Mouse (Mus musculus): ENCODE data around the gene Atp5g3. TPM values are rescaled to one million over a fixed set of nuclear protein-coding genes. Genes with fewer than 3 reads are reported as not detected.
A peak's percentile ranks its signal among the peaks of the same experiment; 100 is the strongest.
"Not testable (repeated sequence)": the region's sequence is repeated elsewhere in the genome, so short reads cannot be mapped to it uniquely, and the experiment has no call there.

The Atp5g3 gene
- total RNA-seq (2021), result 1,000 to 10,000 TPM; 1,056 to 1,184 TPM
- long read RNA-seq, experiment 1, transcript Atp5g3-202 (5 exons, 723 nt), result minor isoform, 96 of 449 reads
- long read RNA-seq, experiment 1, transcript Atp5g3-201 (5 exons, 714 nt), result major isoform, 288 of 449 reads
- long read RNA-seq, experiment 1, partial matches to known transcripts, result 59 of 449 reads
- long read RNA-seq, experiment 1, other reads (novel, unspliced or antisense), result 4 of 449 reads
- long read RNA-seq, experiment 2, transcript Atp5g3-201 (5 exons, 714 nt), result major isoform, 202 of 313 reads
- long read RNA-seq, experiment 2, transcript Atp5g3-202 (5 exons, 723 nt), result minor isoform, 62 of 313 reads
- long read RNA-seq, experiment 2, partial matches to known transcripts, result 40 of 313 reads
- long read RNA-seq, experiment 2, other reads (novel, unspliced or antisense), result 8 of 313 reads

DNA sequence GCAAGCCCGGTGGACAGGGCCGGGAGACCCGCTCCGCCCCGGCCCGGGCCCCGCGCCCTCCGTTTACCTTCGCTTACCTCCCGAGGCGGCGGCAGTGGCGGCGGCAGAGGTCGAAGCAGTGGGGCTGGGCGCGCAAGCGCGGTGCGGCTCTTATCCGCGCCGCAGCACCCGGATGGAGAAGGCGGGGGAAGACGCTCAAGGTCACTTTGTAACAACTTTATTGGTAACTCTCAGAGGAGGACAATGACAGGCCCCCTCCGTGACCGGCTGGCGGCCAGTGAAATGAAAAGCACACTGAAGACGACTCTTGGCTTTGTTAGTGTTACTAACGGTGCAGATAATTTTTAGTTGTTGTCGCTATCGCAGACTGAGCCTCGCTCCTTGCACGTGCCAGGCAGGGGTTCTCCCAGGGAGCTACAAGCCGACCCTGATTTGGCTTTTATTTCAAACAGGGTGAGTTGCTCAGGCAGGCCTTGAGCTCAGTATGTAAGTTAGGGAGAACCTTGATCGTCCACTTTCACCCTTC is at the start of gene Atp5g3:
Atp5g3 (minus strand) TSS at position 152 of the 526 bp plus-strand sequence.
- DNase-seq (ENCODE audit: low spot score), result peak; percentile 93

DNA sequence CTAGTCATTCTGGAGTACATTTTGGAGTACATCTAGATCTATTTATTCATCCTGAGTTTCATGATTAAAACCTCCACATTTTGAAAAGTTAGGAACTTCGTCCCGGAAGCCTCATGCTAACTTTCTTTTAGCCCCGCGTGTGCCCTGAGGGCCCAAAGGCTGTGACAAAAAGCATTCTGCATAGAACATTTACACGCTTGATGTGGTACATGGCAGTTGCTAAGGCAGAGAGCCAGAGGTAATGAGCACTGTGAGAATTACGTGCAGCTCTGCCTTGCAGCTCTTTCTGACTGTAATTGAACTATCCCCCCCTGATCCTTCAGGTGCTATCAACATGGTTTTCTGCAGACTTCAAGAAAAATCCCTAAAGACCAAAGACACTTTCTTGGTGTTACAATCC is 47.2 kb upstream of the Atp5g3 start:
- no peak for DNase-seq (ENCODE audit: low spot score)

DNA sequence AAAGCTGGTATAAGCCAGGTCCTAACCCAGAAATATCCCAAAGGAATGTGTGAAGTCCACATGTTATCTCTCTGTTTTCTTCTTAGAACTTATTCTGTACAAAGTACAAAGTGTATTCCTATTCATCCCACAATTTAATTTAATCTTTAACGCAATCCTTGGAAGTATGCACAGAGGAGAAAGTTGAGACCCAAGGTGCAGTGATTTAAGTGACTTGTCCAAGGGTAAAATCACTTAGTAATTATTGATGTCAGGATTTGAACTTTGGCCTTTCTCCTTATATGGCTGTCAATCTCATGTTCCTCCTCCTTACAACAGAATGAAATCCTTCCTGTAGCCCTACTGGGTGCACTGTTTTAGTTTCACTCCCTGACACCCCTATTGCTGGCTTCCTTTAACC is 42.5 kb upstream of the Atp5g3 start:
- DNase-seq (ENCODE audit: low spot score), result no peak

- no peak for DNase-seq (ENCODE audit: low spot score)
Measured at GRCm38 (mm10) chr2:73952597-73953219, 41.6 kb upstream of the Atp5g3 start.

GRCm38 (mm10) chr2:73947360-73947759 is 36.2 kb upstream of the Atp5g3 start:
- DNase-seq (ENCODE audit: low spot score), result no peak

DNA sequence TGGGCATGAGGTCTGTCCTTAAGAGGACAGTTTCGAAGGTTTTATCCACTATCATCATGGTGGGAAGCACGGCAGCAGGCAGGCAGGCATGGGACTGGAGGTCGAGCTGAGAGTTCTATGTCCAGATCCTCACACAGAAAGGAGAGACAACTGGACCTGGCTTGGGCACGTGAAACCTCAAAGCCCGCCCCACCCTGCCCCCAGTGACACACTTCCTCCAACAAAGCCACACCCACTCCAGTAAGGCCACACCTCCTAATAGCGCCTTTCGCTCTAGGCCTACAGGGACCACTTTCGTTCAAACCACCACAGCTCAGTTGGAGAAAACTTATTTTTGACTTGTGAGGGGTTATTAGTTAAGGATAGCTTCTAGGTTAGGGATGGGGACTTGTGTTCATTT is 32.6 kb upstream of the Atp5g3 start:
- DNase-seq (ENCODE audit: low spot score), result no peak

DNA sequence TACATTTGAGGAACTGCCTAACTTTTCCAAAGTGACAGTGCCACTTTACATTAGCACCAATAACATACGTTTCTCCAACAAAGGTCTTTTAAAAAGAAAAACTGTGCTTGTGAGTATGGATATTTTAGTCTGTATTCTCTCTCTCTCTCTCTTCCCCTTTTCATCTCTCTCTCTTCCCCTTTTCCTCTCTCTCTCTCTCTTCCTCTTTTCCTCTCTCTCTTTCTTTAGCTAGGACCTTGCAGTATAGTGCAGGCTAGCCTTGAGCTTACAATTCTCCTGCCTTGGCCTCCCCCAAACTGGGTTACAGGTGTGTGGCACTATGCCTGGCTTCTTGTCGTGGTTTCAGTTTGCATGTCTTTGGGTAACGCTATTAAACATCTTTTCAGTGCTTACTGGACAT is 31.7 kb upstream of the Atp5g3 start:
- DNase-seq (ENCODE audit: low spot score), result no peak

GRCm38 (mm10) chr2:73941281-73941680 is 30.2 kb upstream of the Atp5g3 start:
- DNase-seq (ENCODE audit: low spot score), result no peak

DNA sequence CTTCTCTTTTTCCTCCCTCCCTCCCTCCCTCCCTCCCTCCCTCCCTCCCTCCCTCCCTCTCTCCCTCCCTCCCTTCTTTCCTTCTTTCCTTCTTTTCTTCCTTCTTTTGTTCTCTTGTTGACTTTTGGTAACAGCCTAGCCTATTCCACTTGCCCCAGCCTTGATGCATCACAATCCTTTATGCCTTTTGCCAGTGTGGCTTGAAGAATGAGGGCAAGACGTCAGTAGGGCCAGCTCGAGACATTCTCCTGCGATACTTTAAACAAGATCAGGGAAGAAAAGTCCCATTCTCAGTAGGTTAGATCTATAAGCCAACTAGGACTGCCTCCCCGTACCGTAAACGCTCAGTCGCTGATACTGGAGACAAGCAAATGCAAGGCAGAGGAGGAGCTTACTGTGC is 29.3 kb upstream of the Atp5g3 start:
- no peak for DNase-seq (ENCODE audit: low spot score)

- DNase-seq (ENCODE audit: low spot score), result no peak
Measured at GRCm38 (mm10) chr2:73938896-73939295, 27.8 kb upstream of the Atp5g3 start.

DNA sequence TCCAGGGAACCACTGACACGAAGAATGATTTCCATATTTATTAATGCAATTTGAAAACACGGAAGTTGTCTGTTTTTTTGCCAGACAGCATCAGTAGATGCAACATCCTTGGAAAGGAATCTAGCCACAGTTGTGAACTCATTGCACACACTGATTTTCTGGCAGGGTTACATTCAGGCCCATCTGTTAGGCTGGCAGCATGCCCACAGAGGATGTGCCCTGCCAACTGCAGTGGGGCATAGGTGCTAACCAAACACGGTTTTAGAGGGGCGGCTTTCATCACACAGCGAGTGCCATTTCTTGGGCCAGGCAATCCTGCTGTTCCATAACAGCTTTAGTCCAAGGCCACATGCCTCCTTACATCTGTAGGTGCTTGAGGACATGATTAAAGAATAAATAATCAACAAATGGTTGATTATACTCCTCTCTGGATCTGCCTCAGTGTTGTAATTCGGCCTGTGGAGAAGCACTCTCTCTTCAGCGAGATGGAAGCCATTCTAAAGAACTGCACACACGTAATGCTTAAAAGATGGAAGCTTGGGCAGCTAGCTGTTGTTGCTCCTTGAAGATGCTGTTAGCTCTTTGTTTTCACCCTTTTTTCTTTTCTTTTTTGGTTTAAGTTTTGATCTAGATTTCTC is 21.7 kb upstream of the Atp5g3 start:
- DNase-seq (ENCODE audit: low spot score), result no peak

GRCm38 (mm10) chr2:73927711-73928110 is 16.6 kb upstream of the Atp5g3 start:
- no peak for DNase-seq (ENCODE audit: low spot score)

DNA sequence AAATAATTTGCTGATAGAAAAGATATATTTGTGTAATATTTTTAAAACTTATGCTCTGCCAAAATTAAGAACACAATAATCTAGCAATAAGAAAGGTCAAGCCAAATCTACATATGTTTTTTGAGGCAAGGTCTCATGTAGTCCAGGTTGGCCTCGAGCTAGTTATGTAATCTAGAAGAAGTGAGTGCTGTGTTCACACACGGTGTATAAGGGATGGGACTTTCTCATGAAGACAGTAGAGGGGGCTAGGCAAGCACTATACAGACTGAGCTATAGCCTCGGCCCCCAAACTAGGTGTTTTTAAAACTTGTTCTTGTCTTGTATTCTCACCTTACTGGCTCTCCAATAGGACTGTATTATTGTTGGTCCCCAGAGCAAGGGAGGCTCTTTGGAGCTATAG is 14.4 kb upstream of the Atp5g3 start:
- no peak for DNase-seq (ENCODE audit: low spot score)

DNA sequence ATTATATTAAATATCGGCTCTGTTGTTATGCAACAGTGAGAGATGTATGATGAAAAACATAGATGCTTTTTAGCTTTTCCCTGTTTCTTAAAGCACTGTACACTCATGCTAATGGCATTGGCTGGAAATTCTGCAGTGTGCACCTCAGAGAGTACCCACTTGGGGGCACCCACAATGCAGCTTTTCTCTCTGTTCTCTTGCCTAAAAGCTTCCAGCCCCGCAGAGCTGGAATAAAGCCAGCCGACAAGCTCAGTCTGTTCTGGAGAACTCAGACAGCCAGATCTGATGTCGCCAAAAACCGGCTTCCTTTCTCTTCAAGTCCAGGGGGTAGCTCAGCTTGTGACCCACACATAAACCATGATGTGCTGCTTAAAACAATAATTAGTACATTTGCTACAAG is 14.0 kb upstream of the Atp5g3 start:
- DNase-seq (ENCODE audit: low spot score), result peak; percentile 29

- DNase-seq (ENCODE audit: low spot score), result peak; percentile 10
Measured at GRCm38 (mm10) chr2:73919642-73920041, 8.5 kb upstream of the Atp5g3 start.

DNA sequence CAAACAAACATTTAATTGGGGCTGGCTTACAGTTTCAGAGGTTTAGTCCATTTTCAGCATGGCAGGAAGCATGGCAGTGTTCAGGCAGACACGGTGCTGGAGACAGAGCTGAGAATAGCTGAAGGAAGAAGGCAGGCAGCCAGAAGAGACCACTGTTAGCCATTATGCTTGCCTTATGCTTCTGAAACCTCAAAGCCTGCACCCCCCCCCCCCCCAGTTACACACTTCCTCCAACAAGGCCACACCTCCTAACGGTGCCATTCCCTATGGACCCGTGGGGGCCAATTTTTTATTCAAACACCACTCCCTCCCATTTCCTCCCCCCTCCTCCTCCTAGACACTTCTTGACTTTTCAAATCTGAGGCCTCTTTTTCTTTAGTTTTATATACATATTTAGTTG is 1.1 kb upstream of the Atp5g3 start:
- no peak for DNase-seq (ENCODE audit: low spot score)

GRCm38 (mm10) chr2:73910571-73911174 is 453 bp downstream of the Atp5g3 start:
- peak; percentile 42 for DNase-seq (ENCODE audit: low spot score)

GRCm38 (mm10) chr2:73909116-73909515 is 2.0 kb downstream of the Atp5g3 start:
- DNase-seq (ENCODE audit: low spot score), result no peak

- not testable (repeated sequence) for DNase-seq (ENCODE audit: low spot score)
Measured at GRCm38 (mm10) chr2:73904679-73905078, 6.4 kb downstream of the Atp5g3 start.

- DNase-seq (ENCODE audit: low spot score), result no peak
Measured at GRCm38 (mm10) chr2:73903536-73903935, 7.6 kb downstream of the Atp5g3 start.

- DNase-seq (ENCODE audit: low spot score), result not testable (repeated sequence)
Measured at GRCm38 (mm10) chr2:73902328-73902727, 8.8 kb downstream of the Atp5g3 start.

GRCm38 (mm10) chr2:73901169-73901568 is 10.0 kb downstream of the Atp5g3 start:
- DNase-seq (ENCODE audit: low spot score), result no peak
